Mouse (Mus musculus): ENCODE measurements around the gene Gtf2h3.

DNA sequence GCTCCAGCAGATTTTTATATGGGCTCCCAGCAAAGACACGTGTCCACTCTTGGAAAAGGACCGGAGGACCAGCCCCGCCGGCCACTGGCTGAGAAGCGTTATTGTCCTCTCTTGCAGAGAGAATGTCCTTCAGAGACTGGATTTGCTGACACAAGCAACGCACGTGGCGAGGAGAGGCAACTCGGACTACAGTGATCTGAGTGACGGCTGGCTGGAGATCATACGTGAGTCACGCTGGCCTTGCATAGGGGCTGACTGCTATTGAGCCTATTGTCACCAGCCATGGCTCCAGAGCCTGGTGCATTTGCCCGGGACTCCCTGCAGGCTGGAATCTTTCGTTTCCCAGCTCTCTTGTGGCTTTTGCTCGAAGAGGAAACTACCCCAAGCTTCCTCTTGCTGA, 44.0 kb downstream of the Gtf2h3 start:
- TF ChIP-seq CTCF (IDR thresholded peaks at IDR 0.05; ENCODE audit: control insufficient read depth, insufficient read depth, insufficient read length) (no peak), FOSL1 (IDR thresholded peaks at IDR 0.05; ENCODE audit: insufficient read depth, low read length, poor library complexity, severe bottlenecking) (no peak), USF1 (IDR thresholded peaks at IDR 0.05; ENCODE audit: low read depth) (no peak), MAX (IDR thresholded peaks at IDR 0.05) (no peak), MYOD1 (IDR thresholded peaks at IDR 0.05; ENCODE audit: control insufficient read depth, insufficient read length, low read depth) (no peak)
